Mouse (Mus musculus): Measurements from ENCODE around the gene Hes3. TPM values are rescaled to one million over a fixed set of nuclear protein-coding genes. Genes with fewer than 3 reads are reported as not detected.

Gene Hes3
- total RNA-seq (2021), result not detected
- long read RNA-seq, experiment 1, result 0 reads
- long read RNA-seq, experiment 2, result 0 reads

- intact Hi-C loops (cut with DNase I), result no loop called here
Observed at GRCm38 (mm10) chr4:152291562-152291961, at the start of gene Hes3. Gene Hes3, minus strand, starts transcription at chr4:152291662.

GRCm38 (mm10) chr4:152340584-152341284, 49.3 kb upstream of the Hes3 start:
- intact Hi-C loops (cut with DNase I), result loop anchor here (5.0 kb wide), 1 partner anchor 147 kb away; no protein-coding TSS in a partner anchor
- no peak for DNase-seq

More at GRCm38 (mm10) chr4:152291562-152291961, at the start of gene Hes3:
- no peak for DNase-seq

GRCm38 (mm10) chr4:152339293-152339790, 47.9 kb upstream of the Hes3 start:
- intact Hi-C loops (cut with DNase I), result no loop called here
- no peak for DNase-seq

GRCm38 (mm10) chr4:152338419-152339292, 47.2 kb upstream of the Hes3 start, which contains the start of gene Chd5:
Gene Chd5, plus strand, starts transcription at chr4:152338651.
- DNase-seq, result no peak
- intact Hi-C loops (cut with DNase I), result no loop called here

GRCm38 (mm10) chr4:152337772-152338171, 46.3 kb upstream of the Hes3 start:
- intact Hi-C loops (cut with DNase I), result no loop called here

GRCm38 (mm10) chr4:152333587-152333986, 42.1 kb upstream of the Hes3 start:
- intact Hi-C loops (cut with DNase I), result loop anchor here (2.0 to 5.0 kb wide), 2 partner anchors 101 to 159 kb away; no protein-coding TSS in a partner anchor

More at GRCm38 (mm10) chr4:152337772-152338171, 46.3 kb upstream of the Hes3 start:
- no peak for DNase-seq

GRCm38 (mm10) chr4:152332952-152333351, 41.5 kb upstream of the Hes3 start:
- intact Hi-C loops (cut with DNase I), result loop anchor here (2.0 to 5.0 kb wide), 2 partner anchors 102 to 159 kb away; no protein-coding TSS in a partner anchor

More at GRCm38 (mm10) chr4:152333587-152333986, 42.1 kb upstream of the Hes3 start:
- DNase-seq, result no peak

GRCm38 (mm10) chr4:152328691-152329090, 37.2 kb upstream of the Hes3 start:
- intact Hi-C loops (cut with DNase I), result no loop called here
- DNase-seq, result peak; percentile 38 to 54

More at GRCm38 (mm10) chr4:152332952-152333351, 41.5 kb upstream of the Hes3 start:
- DNase-seq, result peak; percentile 72 to 82

- DNase-seq, result no peak
- intact Hi-C loops (cut with DNase I), result no loop called here
Observed at GRCm38 (mm10) chr4:152326543-152326942, 35.1 kb upstream of the Hes3 start.

- intact Hi-C loops (cut with DNase I), result no loop called here
- DNase-seq, result peak; percentile 90
Observed at GRCm38 (mm10) chr4:152325574-152326411, 34.3 kb upstream of the Hes3 start, which contains the start of gene Rpl22. Gene Rpl22, plus strand, starts transcription at chr4:152325742.

GRCm38 (mm10) chr4:152324641-152325562, 33.4 kb upstream of the Hes3 start:
- DNase-seq, result no peak
- intact Hi-C loops (cut with DNase I), result no loop called here

GRCm38 (mm10) chr4:152321464-152321863, 30.0 kb upstream of the Hes3 start:
- intact Hi-C loops (cut with DNase I), result no loop called here
- DNase-seq, result no peak

GRCm38 (mm10) chr4:152318517-152319234, 27.2 kb upstream of the Hes3 start, which contains the start of gene Rnf207:
Gene Rnf207, minus strand, starts transcription at chr4:152318993.
- peak; percentile 67 to 73 for DNase-seq
- intact Hi-C loops (cut with DNase I), result no loop called here

GRCm38 (mm10) chr4:152317631-152318033, 26.2 kb upstream of the Hes3 start:
- peak; percentile 46 to 67 for DNase-seq
- intact Hi-C loops (cut with DNase I), result no loop called here

- no peak for DNase-seq
- intact Hi-C loops (cut with DNase I), result no loop called here
Observed at GRCm38 (mm10) chr4:152315498-152316213, 24.2 kb upstream of the Hes3 start.

GRCm38 (mm10) chr4:152313934-152314333, 22.5 kb upstream of the Hes3 start:
- DNase-seq, result no peak
- intact Hi-C loops (cut with DNase I), result no loop called here

GRCm38 (mm10) chr4:152313211-152313632, 21.8 kb upstream of the Hes3 start:
- no peak for DNase-seq
- intact Hi-C loops (cut with DNase I), result no loop called here

Measured in heart, postnatal 14 days (tissue).